Mouse (Mus musculus) left cerebral cortex, postnatal 36 days (tissue): ENCODE measurements at regions not wholly inside any gene's neighbourhood (a gene's known extent, or its start where the extent isn't known, plus 50 kb on each side); places are given as distances from the start of the nearest gene placed in this dataset. TPM values are rescaled to one million over a fixed set of nuclear protein-coding genes. Genes with fewer than 3 reads are reported as not detected.

Experiments used
- DNase-seq, 2 experiments: peaks; one replicate each; pipeline ENCODE4 v3.0.0; 2021 to 2022; ENCODE audit warnings: low spot score in 2 of 2, mixed read lengths in 1 of 2
- intact Hi-C: fragments of 180-260 bp; cut with DNase I; formaldehyde crosslinking; loops from one replicate; pipeline ENCODE4 v1.15.1; 2025
- microRNA-seq: library from miRNA; unstranded; fragments of <30 nt; microRNA quantifications from one replicate; pipeline ENCODE4 v1.2.0, GENCODE M21; 2022

GRCm38 (mm10) chr8:44456336-44456735, 478.9 kb upstream of the Fat1 start:
- DNase-seq, result no peak
- intact Hi-C loops, result no loop called here

GRCm38 (mm10) chr8:44466409-44467078, 468.7 kb upstream of the Fat1 start:
- intact Hi-C loops, result no loop called here
- DNase-seq, result no peak

- no peak for DNase-seq
- intact Hi-C loops, result no loop called here
Measured at GRCm38 (mm10) chr8:44512876-44513275, 422.4 kb upstream of the Fat1 start.

- intact Hi-C loops, result no loop called here
- DNase-seq, result no peak
Measured at GRCm38 (mm10) chr8:44525915-44526314, 409.3 kb upstream of the Fat1 start.

- DNase-seq, result no peak
- intact Hi-C loops, result no loop called here
Measured at GRCm38 (mm10) chr8:44529696-44530095, 405.6 kb upstream of the Fat1 start.

- DNase-seq, result no peak
- intact Hi-C loops, result no loop called here
Measured at GRCm38 (mm10) chr8:44548885-44549284, 386.4 kb upstream of the Fat1 start.

- no peak for DNase-seq
- intact Hi-C loops, result no loop called here
Measured at GRCm38 (mm10) chr8:44559161-44559560, 376.1 kb upstream of the Fat1 start.

- DNase-seq, result no peak
- intact Hi-C loops, result no loop called here
Measured at GRCm38 (mm10) chr8:44576314-44576858, 358.9 kb upstream of the Fat1 start.

GRCm38 (mm10) chr8:44576993-44577392, 358.3 kb upstream of the Fat1 start:
- no peak for DNase-seq
- intact Hi-C loops, result no loop called here

Small RNA genes lying in the stretch of these regions (microRNA-seq; reads per million reads assigned to microRNA genes)
- gene Gm26241, result not detected
